Mouse (Mus musculus) G1E-ER4 (cell line): ENCODE results near the gene Adprh. TPM values are rescaled to one million over a fixed set of nuclear protein-coding genes. Genes with fewer than 3 reads are reported as not detected.

ENCODE experiments used
- GATA1 ChIP-seq: IDR thresholded peaks from one replicate; pipeline ENCODE4 v1.8.0; 2012; ENCODE audit warnings: low read length, inconsistent platforms
- polyA plus RNA-seq: library from polyadenylated mRNA; stranded (reverse); fragments of >175 nt; gene quantifications from 2 replicates; pipeline ENCODE4 v1.2.3, GENCODE M21; 2012

Gene Adprh
- polyA plus RNA-seq, 1 experiment, result 323 TPM

GRCm38 (mm10) chr16:38432498-38433425 is 19.7 kb downstream of the Adprh start, which contains the start of gene Pla1a:
Pla1a (minus strand) TSS chr16:38433145.
- TF ChIP-seq GATA1, result no peak

GRCm38 (mm10) chr16:38431446-38432185 is 20.9 kb downstream of the Adprh start:
- no peak for TF ChIP-seq GATA1

- no peak for TF ChIP-seq GATA1
Observed at GRCm38 (mm10) chr16:38425799-38426198, 26.7 kb downstream of the Adprh start.

GRCm38 (mm10) chr16:38425374-38425773 is 27.1 kb downstream of the Adprh start:
- no peak for TF ChIP-seq GATA1

- TF ChIP-seq GATA1, result no peak
Observed at GRCm38 (mm10) chr16:38414953-38415352, 37.5 kb downstream of the Adprh start.

GRCm38 (mm10) chr16:38408416-38408815 is 44.1 kb downstream of the Adprh start:
- TF ChIP-seq GATA1, result no peak

- no peak for TF ChIP-seq GATA1
Observed at GRCm38 (mm10) chr16:38407584-38407983, 44.9 kb downstream of the Adprh start.

GRCm38 (mm10) chr16:38406708-38407107 is 45.8 kb downstream of the Adprh start:
- TF ChIP-seq GATA1, result no peak

GRCm38 (mm10) chr16:38406293-38406692 is 46.2 kb downstream of the Adprh start:
- TF ChIP-seq GATA1, result no peak

- no peak for TF ChIP-seq GATA1
Observed at GRCm38 (mm10) chr16:38403639-38404038, 48.9 kb downstream of the Adprh start.

- TF ChIP-seq GATA1, result no peak
Observed at GRCm38 (mm10) chr16:38401468-38401867, 51.0 kb downstream of the Adprh start.

GRCm38 (mm10) chr16:38400311-38400960 is 52.1 kb downstream of the Adprh start:
- no peak for TF ChIP-seq GATA1

GRCm38 (mm10) chr16:38399531-38400231 is 52.8 kb downstream of the Adprh start:
- TF ChIP-seq GATA1, result no peak

GRCm38 (mm10) chr16:38399076-38399475 is 53.4 kb downstream of the Adprh start:
- no peak for TF ChIP-seq GATA1

GRCm38 (mm10) chr16:38398266-38398665 is 54.2 kb downstream of the Adprh start:
- no peak for TF ChIP-seq GATA1
